Mouse (Mus musculus) skeletal muscle tissue, postnatal 0 days (tissue): Measurements from ENCODE around the gene Vmn1r68. TPM values are rescaled to one million over a fixed set of nuclear protein-coding genes. Genes with fewer than 3 reads are reported as not detected.

ENCODE experiments used
- polyA plus RNA-seq: library from polyadenylated mRNA; unstranded; fragments of >200 nt; fragmentation: Nextera tagmentation; extraction: Ambion mirVana; gene quantifications from 2 replicates; pipeline ENCODE4 v1.2.1, GENCODE M21; 2015

Gene Vmn1r68
- polyA plus RNA-seq: not detected in 2 replicates

DNA sequence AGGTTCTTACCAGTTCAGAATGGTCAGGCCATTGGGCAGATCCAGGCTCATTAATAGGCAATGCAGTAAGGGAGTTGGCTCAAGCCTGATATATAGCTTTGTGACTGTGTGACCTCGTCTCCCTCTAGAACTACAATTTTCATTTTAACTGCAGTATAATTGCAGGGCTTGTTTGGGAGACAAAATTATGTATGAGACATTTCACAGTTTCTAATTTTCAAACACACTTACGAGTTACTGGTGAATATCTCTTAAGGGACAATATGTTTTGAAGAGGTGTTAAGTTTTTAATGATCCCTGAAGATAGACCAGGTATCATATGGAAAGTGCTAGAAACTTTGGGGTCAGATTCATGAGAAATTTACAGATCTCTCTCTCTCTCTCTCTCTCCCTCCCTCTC is at the start of gene Vmn1r68:
TSS of gene Vmn1r68 (minus strand) at position 101 of the 400 bp plus-strand sequence.

GRCm38 (mm10) chr7:10494786-10495521 is 63.3 kb downstream of the Vmn1r68 start, which contains the start of gene Zik1:
Gene Zik1, minus strand, starts transcription at chr7:10495394.

Other genes starting within 250 kb of the Vmn1r68 start
- not detected in 2 replicates for gene Vmn1r67, start 115.2 kb downstream of the Vmn1r68 start, polyA plus RNA-seq
- gene Zik1, start 63.1 kb downstream of the Vmn1r68 start, polyA plus RNA-seq: 2.3 TPM in 2 replicates
- gene Vmn1r69, start 55.2 kb upstream of the Vmn1r68 start, polyA plus RNA-seq: not detected in 2 replicates
- not detected in 2 replicates for gene Vmn1r70, start 73.0 kb upstream of the Vmn1r68 start, polyA plus RNA-seq
- not detected in 2 replicates for gene Nlrp4b, start 129.3 kb upstream of the Vmn1r68 start, polyA plus RNA-seq
- not detected in 2 replicates for gene Vmn1r71, start 195.9 kb upstream of the Vmn1r68 start, polyA plus RNA-seq